Mouse (Mus musculus) kidney, adult 2 months (tissue): ENCODE measurements at regions not wholly inside any gene's neighbourhood (a gene's known extent, or its start where the extent isn't known, plus 50 kb on each side); places are given as distances from the start of the nearest gene placed in this dataset.

ENCODE experiments used
- CTCF ChIP-seq: fragments of 200-500 bp; conservative IDR thresholded peaks from 2 replicates; pipeline ENCODE4 v1.5.1; 2011; ENCODE audit warnings: low read depth, mild to moderate bottlenecking, control low read depth, low read length, moderate library complexity, mixed read lengths; ENCODE audit not compliant: insufficient read depth, insufficient read length
- POLR2A ChIP-seq: fragments of 200-500 bp; IDR thresholded peaks from one replicate; pipeline ENCODE4 v1.6.1; 2011; ENCODE audit warnings: low read depth, low read length, control low read depth

GRCm38 (mm10) chr3:35101951-35102350 is 451.7 kb downstream of the Sox2 start:
- no peak for TF ChIP-seq CTCF
- no peak for TF ChIP-seq POLR2A
